Mouse (Mus musculus) bone marrow, adult 2 months (tissue): ENCODE data around the gene Wdr24. TPM values are rescaled to one million over a fixed set of nuclear protein-coding genes. Genes with fewer than 3 reads are reported as not detected.
A peak's percentile ranks its signal among the peaks of the same experiment; 100 is the strongest.

Experiments used
- H3K27ac ChIP-seq: fragments of 200-500 bp; 2 replicates; pipeline ENCODE4 v1.5.1; 2012; ENCODE audit warnings: low read depth, mild to moderate bottlenecking, control low read depth, inconsistent platforms, low read length; ENCODE audit not compliant: control insufficient read depth, poor library complexity, insufficient read depth
- H3K4me1 ChIP-seq: fragments of 200-500 bp; 2 replicates; pipeline ENCODE4 v1.6.1; 2011; ENCODE audit warnings: low read length; ENCODE audit not compliant: control insufficient read depth, insufficient read depth
- H3K4me3 ChIP-seq: fragments of 200-500 bp; replicated peaks from 2 replicates; pipeline ENCODE3; 2011; ENCODE audit warnings: mild to moderate bottlenecking, low read depth, low read length, control low read depth; ENCODE audit not compliant: control insufficient read depth
- CTCF ChIP-seq: fragments of 200-500 bp; IDR thresholded peaks from 2 replicates; pipeline ENCODE4 v1.5.1; 2011; ENCODE audit warnings: low read length, control low read depth; ENCODE audit not compliant: control insufficient read depth, insufficient read depth
- POLR2A ChIP-seq: fragments of 200-500 bp; IDR thresholded peaks from 2 replicates; pipeline ENCODE4 v1.6.1; 2011; ENCODE audit warnings: low read depth, mild to moderate bottlenecking, control low read depth, low read length, borderline replicate concordance; ENCODE audit not compliant: control insufficient read depth
- WGBS: fragments of 180-500 bp; shearing (Covaris S2); methylation state at CpG from one replicate; pipeline ENCODE4 v1.1.7; 2018; 5-methylcytosine and 5-hydroxymethylcytosine counted together
- polyA plus RNA-seq: library from polyadenylated mRNA; stranded (reverse); fragments of >200 nt; gene quantifications from 2 replicates; pipeline ENCODE4 v1.2.4, GENCODE M21; 2011; ENCODE audit warnings: low replicate concordance; ENCODE audit not compliant: missing spikeins, insufficient read depth, insufficient read length

Gene Wdr24
- polyA plus RNA-seq, 1 experiment, result 17.0 TPM

GRCm38 (mm10) chr17:25873405-25874147, 50.1 kb downstream of the Wdr24 start:
- Histone ChIP-seq H3K27ac (no peak overlapping the region), H3K4me1 (peaks cover 6% of the 10 kb centered on the region), H3K4me3 (no peak overlapping the region)
- WGBS, result 73% methylated on average over 11 of the region's 11 CpGs
- TF ChIP-seq POLR2A (no peak), CTCF (no peak)

- H3K27ac ChIP-seq, result peak overlapping the region; percentile 46
- H3K4me1 ChIP-seq, result peaks cover 5% of the 10 kb centered on the region
- WGBS, result 9% methylated on average over 14 of the region's 14 CpGs
- H3K4me3 ChIP-seq, result peak overlapping the region; percentile 99
- TF ChIP-seq CTCF (no peak), POLR2A (no peak)
These were observed 50.8 kb downstream of the Wdr24 start for GRCm38 (mm10) chr17:25874148-25874720.

DNA sequence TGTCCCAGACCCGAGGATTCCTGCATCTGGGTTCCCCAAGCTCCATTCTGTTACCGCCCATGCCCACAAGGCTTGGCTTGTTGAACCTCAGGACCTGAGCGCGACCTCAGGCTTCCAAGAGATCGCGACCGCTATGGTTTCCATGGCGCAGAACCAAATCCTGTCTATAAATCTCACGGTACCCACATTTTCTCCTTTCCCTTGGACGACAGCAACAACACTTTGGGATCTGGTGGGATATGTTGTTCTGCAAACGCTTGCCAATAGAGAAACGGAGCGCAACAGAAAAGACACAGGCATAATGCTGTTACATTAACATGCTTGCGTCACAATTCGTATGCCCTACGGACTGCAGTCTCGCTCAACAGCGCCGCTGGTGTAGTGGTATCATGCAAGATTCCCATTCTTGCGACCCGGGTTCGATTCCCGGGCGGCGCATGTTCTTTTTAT, 51.3 kb downstream of the Wdr24 start, which contains the start of gene Mettl26:
Mettl26 (plus strand) TSS at position 354 of the 450 bp plus-strand sequence.
- H3K4me1 ChIP-seq, result peaks cover 5% of the 10 kb centered on the region
- WGBS, result under 1% methylated on average over 25 of the region's 25 CpGs
- H3K4me3 ChIP-seq, result peak within 1 kb of the TSS; percentile 99
- TF ChIP-seq CTCF (peak; percentile 18; the same call in 1 of the 2 replicates), POLR2A (no peak)
- peak within 1 kb of the TSS; percentile 70 for H3K27ac ChIP-seq

DNA sequence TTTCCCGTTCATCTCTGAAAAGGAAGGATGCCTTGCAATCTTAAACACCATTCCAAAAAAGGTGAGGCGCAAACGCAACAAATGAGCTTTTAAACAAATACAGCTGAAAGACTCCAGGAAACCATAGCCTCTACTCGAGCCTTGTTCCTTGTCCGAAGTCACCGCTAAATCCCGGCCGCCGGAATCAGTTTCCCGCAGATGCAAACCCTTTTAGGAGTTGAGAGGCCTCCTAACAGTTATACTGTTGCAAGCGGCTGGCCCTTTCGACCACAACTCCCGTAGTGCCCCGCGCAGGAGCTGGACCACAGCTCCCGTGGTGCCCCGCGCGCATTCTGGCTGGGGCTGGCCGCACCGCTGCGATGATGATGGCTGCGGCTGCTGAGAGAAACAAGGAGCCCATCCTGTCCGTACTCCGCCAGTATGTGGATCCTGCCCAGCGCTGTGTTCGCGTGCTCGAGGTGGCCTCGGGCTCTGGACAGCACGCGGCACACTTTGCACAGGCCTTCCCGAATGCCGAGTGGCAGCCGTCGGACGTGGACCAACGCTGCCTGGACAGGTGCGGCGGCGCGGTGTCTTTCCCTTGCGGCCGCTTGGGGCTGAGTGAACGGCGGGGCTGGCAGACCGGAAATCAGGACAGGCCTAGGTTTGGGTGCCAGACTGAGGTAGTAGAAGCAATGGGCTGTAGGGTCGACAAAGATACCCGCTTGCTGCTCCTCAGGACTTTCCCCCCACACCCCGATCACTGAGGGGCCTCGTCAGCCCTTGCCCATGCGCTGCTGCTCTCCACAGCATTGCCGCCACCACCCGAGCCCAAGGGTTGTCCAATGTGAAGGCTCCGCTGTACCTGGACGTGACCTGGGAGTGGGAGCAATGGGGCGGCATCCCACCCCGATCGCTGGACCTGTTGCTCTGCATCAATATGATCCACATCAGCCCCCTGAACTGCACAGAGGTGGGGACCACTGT, 52.0 kb downstream of the Wdr24 start:
- Histone ChIP-seq H3K4me1 (peaks cover 5% of the 10 kb centered on the region), H3K4me3 (peak overlapping the region; percentile 99), H3K27ac (peak overlapping the region; percentile 70)
- WGBS, result under 1% methylated on average over 59 of the region's 59 CpGs
- TF ChIP-seq CTCF (0 out of 2 replicates have a peak, but pooled peaks have one; percentile 0), POLR2A (peak; percentile 83; the same call in 1 of the 2 replicates)

DNA sequence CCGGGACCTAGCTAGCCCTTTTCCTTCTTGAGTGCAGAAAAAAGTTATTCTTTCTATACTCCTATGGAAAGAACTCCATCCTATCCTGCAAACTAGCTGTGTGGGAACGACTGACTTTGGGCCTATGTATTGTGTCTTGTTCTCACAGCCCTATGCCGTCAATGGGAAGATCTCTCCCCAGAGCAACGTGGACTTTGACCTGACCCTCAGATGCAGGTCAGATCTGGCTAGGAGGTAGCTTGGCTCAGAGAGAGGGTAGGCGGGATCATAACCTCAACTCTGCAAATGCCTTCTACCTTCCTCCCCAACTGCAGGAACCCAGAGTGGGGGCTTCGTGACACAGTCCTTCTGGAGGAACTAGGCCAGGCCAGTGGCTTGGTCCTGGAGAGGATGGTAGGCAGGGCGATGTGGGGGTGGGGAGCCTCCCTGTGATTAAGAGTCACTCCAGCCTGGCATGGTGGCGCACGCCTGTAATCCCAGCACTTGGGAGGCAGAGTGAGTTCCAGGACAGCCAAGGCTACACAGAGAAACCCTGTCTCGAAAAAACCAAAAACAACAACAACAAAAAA, 53.0 kb downstream of the Wdr24 start:
- TF ChIP-seq POLR2A (no peak), CTCF (no peak)
- WGBS, result 70% methylated on average over 10 of the region's 10 CpGs
- Histone ChIP-seq H3K27ac (no peak overlapping the region), H3K4me1 (peaks cover 5% of the 10 kb centered on the region), H3K4me3 (peak overlapping the region; percentile 13)

GRCm38 (mm10) chr17:25877025-25877424, 53.6 kb downstream of the Wdr24 start:
- H3K27ac ChIP-seq, result no peak overlapping the region
- WGBS, result 79% methylated on average over 3 of the region's 3 CpGs
- peaks cover 5% of the 10 kb centered on the region for H3K4me1 ChIP-seq
- no peak for TF ChIP-seq CTCF
- no peak for TF ChIP-seq POLR2A
- no peak overlapping the region for H3K4me3 ChIP-seq

DNA sequence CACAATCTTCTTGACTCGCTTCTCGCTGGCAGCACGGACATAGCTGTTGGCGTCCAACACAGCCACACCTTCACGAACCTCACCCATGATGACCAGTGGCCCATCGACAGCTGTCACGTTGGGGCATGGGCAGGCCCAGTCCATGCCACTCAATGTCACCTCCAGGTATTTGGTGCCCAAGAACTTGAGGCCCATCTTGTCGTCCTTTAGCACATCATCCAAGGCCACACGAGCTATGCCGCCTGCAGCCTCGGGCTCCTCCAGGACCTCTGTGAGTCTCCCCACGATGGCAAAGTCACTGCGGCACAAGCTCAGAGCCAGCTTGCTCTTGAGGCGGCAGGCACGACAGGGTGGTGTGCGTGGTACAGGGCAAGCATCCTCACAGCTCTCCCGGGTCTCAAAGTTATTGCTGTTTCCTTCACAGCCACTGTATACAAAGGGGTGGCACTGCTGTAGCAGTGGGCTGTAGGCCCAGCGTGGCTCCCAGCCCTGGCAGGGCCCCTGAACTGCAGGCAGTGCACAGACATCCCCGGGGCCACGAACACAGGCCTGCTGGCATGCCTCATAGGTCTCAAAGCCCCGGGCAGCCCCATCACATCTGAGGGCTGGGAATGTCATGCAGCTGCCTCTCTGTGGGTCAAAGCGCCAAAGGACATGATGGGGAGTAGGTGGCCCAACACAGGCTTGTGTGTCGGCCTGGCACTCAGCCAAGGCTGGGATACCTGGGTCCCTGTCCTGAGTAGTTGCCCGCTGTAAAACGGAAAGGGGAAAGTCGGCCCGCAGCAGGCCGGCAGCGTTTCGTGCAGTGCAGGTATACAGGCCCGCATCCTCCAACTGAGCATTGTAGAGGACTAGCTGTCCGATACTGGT, 54.5 kb downstream of the Wdr24 start:
- H3K27ac ChIP-seq, result no peak overlapping the region
- TF ChIP-seq CTCF (no peak), POLR2A (no peak)
- H3K4me3 ChIP-seq, result no peak overlapping the region
- 90% methylated on average over 32 of the region's 32 CpGs for WGBS
- H3K4me1 ChIP-seq, result peaks cover 5% of the 10 kb centered on the region

Other genes starting within 250 kb of the Wdr24 start
- gene Lmf1, start 244.5 kb upstream of the Wdr24 start, polyA plus RNA-seq, result 5.3 and 18.8 TPM in 2 replicates
- 4.0 and 6.2 TPM in 2 replicates for gene Gng13, start 106.5 kb upstream of the Wdr24 start, polyA plus RNA-seq
- gene Chtf18, start 96.2 kb upstream of the Wdr24 start, polyA plus RNA-seq, result 58.2 and 136 TPM in 2 replicates
- 3.6 and 8.6 TPM in 2 replicates for gene Rpusd1, start 96.0 kb upstream of the Wdr24 start, polyA plus RNA-seq
- gene Mslnl, start 87.6 kb upstream of the Wdr24 start, polyA plus RNA-seq, result not detected in 2 replicates
- 1.7 TPM in 1 of 2 replicates, not detected in the other for gene Msln, start 69.2 kb upstream of the Wdr24 start, polyA plus RNA-seq
- 11.8 and 17.0 TPM in 2 replicates for gene Narfl, start 49.9 kb upstream of the Wdr24 start, polyA plus RNA-seq
- 26.2 and 45.8 TPM in 2 replicates for gene Haghl, start 38.0 kb upstream of the Wdr24 start, polyA plus RNA-seq
- gene Ccdc78, start 37.0 kb upstream of the Wdr24 start, polyA plus RNA-seq, result not detected in 2 replicates
- 33.4 and 149 TPM in 2 replicates for gene Fam173a, start 30.7 kb upstream of the Wdr24 start, polyA plus RNA-seq
- 4.6 TPM in 1 of 2 replicates, not detected in the other for gene AC134908.4, start 28.0 kb upstream of the Wdr24 start, polyA plus RNA-seq
- 38.6 and 74.8 TPM in 2 replicates for gene Metrn, start 26.5 kb upstream of the Wdr24 start, polyA plus RNA-seq
- gene Fbxl16, start 14.5 kb upstream of the Wdr24 start, polyA plus RNA-seq, result not detected in 2 replicates
- 8.8 and 13.4 TPM in 2 replicates for gene Jmjd8, start 5.2 kb downstream of the Wdr24 start, polyA plus RNA-seq
- gene Stub1, start 9.8 kb downstream of the Wdr24 start, polyA plus RNA-seq, result 125 and 140 TPM in 2 replicates
- 3.2 and 10.7 TPM in 2 replicates for gene Rhbdl1, start 13.7 kb downstream of the Wdr24 start, polyA plus RNA-seq
- 6.7 TPM in 1 of 2 replicates, not detected in the other for gene Gm20683, start 18.1 kb downstream of the Wdr24 start, polyA plus RNA-seq
- 33.5 and 50.5 TPM in 2 replicates for gene Rhot2, start 21.2 kb downstream of the Wdr24 start, polyA plus RNA-seq
- 31.1 and 62.0 TPM in 2 replicates for gene Wdr90, start 37.9 kb downstream of the Wdr24 start, polyA plus RNA-seq
- gene Mcrip2, start 45.1 kb downstream of the Wdr24 start, polyA plus RNA-seq, result 6.8 and 12.7 TPM in 2 replicates
- 25.6 and 30.0 TPM in 2 replicates for gene Mettl26, start 51.4 kb downstream of the Wdr24 start, polyA plus RNA-seq
- 1.6 and 2.2 TPM in 2 replicates for gene Wfikkn1, start 57.2 kb downstream of the Wdr24 start, polyA plus RNA-seq
- gene Rab40c, start 96.1 kb downstream of the Wdr24 start, polyA plus RNA-seq, result 5.0 and 6.9 TPM in 2 replicates
- 241 and 296 TPM in 2 replicates for gene Pigq, start 121.3 kb downstream of the Wdr24 start, polyA plus RNA-seq
- 3.8 and 6.8 TPM in 2 replicates for gene Nhlrc4, start 121.3 kb downstream of the Wdr24 start, polyA plus RNA-seq
- not detected in 2 replicates for gene A930017K11Rik, start 128.9 kb downstream of the Wdr24 start, polyA plus RNA-seq
- gene Capn15, start 162.2 kb downstream of the Wdr24 start, polyA plus RNA-seq, result 11.7 and 18.2 TPM in 2 replicates
- gene Rab11fip3, start 245.9 kb downstream of the Wdr24 start, polyA plus RNA-seq, result 1.2 and 4.7 TPM in 2 replicates